Mouse (Mus musculus) left cerebral cortex, postnatal 25 days (tissue): ENCODE measurements around the gene Slc29a3. TPM values are rescaled to one million over a fixed set of nuclear protein-coding genes. Genes with fewer than 3 reads are reported as not detected.
"Not testable (repeated sequence)": the region's sequence is repeated elsewhere in the genome, so short reads cannot be mapped to it uniquely, and the experiment has no call there.

ENCODE experiments used
- DNase-seq, 2 experiments: peaks; one replicate each; pipeline ENCODE4 v3.0.0; 2022; ENCODE audit warnings: low spot score in 2 of 2, mixed read lengths in 1 of 2
- intact Hi-C: fragments of 180-260 bp; cut with DNase I; formaldehyde crosslinking; loops from one replicate; pipeline ENCODE4 v1.15.1; 2025
- total RNA-seq, 2 experiments: library from RNA; stranded (reverse); gene quantifications; 2 replicates each; pipeline ENCODE4 v1.2.3; 2021

The Slc29a3 gene
- total RNA-seq, 2 experiments from 2014 or later: 14.9 to 17.5 TPM

DNA sequence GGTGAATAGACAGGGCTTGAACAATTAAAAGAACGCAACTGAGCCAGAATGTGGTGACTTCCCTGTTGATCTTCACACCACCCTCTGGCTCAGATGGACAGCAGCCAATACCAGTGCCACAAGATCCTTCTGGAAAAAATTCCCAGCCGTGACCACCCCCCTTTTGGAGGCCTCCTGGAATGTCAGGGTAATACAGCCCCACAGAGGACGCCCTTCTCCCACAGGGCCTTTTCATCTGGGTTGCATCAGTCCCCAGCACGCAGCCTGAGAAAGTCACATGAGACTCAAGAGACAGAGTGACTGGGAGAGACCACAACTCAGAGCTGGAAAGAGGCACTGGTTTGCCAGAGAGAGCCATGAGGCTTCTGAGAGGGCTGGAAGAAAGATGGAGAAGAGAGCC is 18.3 kb upstream of the Slc29a3 start:
- DNase-seq: no peak
- intact Hi-C loops: no loop called here

DNA sequence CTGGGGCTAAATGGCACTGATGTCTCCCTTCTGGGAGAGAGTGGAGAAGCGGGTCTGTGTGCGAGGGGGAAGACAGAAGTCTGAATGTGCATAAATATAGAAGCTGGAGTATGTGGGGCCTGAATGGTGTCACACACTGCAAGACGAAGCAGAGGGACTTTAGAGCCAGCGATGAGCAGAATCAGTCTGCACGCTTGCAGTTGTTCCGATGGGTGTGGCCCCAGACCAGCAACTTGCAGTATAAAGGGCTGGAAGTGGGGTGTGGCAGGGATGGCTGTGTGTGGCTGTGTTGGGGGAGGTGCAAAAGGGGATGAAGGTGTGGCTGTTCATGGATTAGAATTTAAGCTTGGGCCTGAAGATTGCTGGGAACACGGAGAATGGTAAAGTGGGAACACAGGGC is 16.0 kb upstream of the Slc29a3 start:
- intact Hi-C loops: no loop called here
- DNase-seq: no peak

- no peak for DNase-seq
- intact Hi-C loops: no loop called here
Measured at GRCm38 (mm10) chr10:60767400-60767799, 14.8 kb upstream of the Slc29a3 start.

- intact Hi-C loops: no loop called here
- no peak for DNase-seq
Measured at GRCm38 (mm10) chr10:60762126-60762525, 9.5 kb upstream of the Slc29a3 start.

DNA sequence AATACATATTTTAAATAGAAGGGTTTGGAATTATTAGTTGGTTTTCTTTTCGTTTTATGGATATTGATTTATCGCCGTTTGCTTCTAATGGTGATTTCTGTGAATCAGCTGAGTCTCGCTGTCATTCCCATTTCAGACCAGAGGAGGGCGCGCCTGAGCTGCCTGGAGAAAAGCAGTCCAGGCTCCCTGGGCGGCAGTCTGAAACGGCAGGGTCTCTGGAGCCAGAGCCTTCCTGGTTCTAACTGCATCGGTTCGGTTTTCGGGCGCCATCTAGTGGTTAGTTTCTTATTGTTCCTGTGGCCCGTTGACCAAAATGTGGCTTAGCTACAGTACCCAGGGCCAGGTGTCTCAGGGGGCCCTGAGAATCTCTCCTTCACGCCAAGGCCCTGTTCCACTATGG is 7.8 kb upstream of the Slc29a3 start:
- intact Hi-C loops: no loop called here
- DNase-seq: peak; percentile 92 to 96

- peak; percentile 70 to 75 for DNase-seq
- intact Hi-C loops: loop anchor here (1.0 to 5.0 kb wide), 4 partner anchors 60 to 452 kb away; partner anchors contain the start of gene Cdh23
Measured at GRCm38 (mm10) chr10:60756992-60757391, 4.4 kb upstream of the Slc29a3 start.

GRCm38 (mm10) chr10:60756146-60756545 is 3.6 kb upstream of the Slc29a3 start:
- no peak for DNase-seq
- intact Hi-C loops: loop anchor here (1.0 to 5.0 kb wide), 3 partner anchors 59 to 451 kb away; partner anchors contain the start of gene Cdh23

GRCm38 (mm10) chr10:60753941-60754340 is 1.3 kb upstream of the Slc29a3 start:
- no peak for DNase-seq
- intact Hi-C loops: no loop called here

- no peak for DNase-seq
- intact Hi-C loops: no loop called here
Measured at GRCm38 (mm10) chr10:60753261-60753660, 667 bp upstream of the Slc29a3 start.

GRCm38 (mm10) chr10:60747667-60748212 is 4.9 kb downstream of the Slc29a3 start:
- no peak for DNase-seq
- intact Hi-C loops: no loop called here

- DNase-seq: no peak
- intact Hi-C loops: no loop called here
Measured at GRCm38 (mm10) chr10:60746512-60746911, 6.1 kb downstream of the Slc29a3 start.

GRCm38 (mm10) chr10:60744543-60745290 is 7.9 kb downstream of the Slc29a3 start:
- DNase-seq: no peak
- intact Hi-C loops: no loop called here

GRCm38 (mm10) chr10:60743681-60744080 is 8.9 kb downstream of the Slc29a3 start:
- intact Hi-C loops: no loop called here
- no peak for DNase-seq

DNA sequence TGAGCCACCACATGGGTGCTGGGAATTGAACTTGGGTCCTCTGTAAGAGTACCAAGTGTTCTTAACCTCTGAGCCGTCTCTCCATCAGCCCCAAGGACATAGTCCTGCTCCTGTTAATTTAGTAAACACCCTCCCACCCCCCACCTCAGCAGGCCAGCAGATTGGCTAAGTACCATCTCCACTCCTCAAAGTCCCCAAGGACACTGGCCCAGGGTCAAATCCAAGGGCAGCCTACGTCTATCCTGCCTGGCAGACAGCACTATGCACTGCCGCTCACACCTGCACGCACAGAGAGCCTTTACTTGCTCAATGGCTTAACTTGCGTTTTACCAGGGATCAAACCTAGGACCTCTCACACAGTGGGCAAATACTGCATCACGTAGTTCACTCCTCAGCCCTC is 9.7 kb downstream of the Slc29a3 start:
- DNase-seq: no peak
- intact Hi-C loops: no loop called here

GRCm38 (mm10) chr10:60742296-60742695 is 10.3 kb downstream of the Slc29a3 start:
- DNase-seq, intact Hi-C loops: not testable (repeated sequence)

DNA sequence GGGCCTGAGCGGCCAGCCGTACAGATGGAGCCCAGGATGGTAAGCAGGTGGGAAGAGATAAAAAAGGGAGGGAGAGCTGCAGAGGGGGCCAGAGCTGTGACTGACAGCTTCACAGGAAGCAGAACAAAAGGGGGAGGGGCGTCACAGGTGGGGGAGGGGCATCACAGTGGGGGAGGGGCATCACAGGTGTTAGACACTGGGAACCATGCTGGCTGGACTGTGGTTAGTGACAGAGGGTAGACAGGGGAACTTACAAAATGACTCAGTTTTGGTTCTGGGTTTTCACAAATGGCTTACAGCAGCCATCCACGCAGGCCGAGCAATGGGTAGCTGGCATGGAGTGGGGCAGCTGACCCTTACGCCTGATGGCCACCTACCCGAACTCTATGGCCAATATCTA is 11.2 kb downstream of the Slc29a3 start:
- intact Hi-C loops: no loop called here

DNA sequence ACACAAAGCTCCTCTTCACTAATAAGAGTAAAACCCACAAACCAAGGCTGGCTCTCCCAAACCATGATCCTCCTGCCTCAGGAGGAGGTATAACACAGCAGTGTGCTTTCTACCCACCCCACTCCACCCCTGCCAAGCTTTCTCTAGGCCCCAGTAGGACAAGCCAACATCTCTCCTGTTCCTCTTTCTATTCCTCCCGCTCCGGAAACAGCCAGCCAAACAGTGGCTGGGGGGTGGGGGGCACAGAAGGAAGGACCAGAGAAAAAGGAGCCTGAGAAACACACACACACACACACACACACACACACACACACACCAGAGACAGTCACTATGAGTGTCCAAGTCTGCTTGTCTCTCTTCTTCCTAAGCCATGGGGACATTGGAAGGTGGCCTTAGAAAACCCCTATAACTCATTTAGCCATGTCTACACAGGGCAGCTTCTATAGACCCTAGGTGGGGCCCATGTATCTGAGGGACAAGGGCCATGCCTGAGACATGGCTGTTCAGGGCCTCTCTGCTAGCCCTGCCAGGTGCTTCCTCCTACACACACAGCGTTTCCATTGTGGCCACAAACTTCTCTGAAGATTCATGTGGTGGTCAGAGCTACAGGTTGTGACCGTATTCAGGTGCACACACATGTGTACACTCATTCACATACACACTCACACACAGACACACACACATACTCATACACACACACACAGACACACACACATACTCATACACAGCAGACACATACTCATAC is 12.8 kb downstream of the Slc29a3 start:
- DNase-seq: peak in 1 of 2 experiments; percentile 33
- intact Hi-C loops: no loop called here

More for the DNA sequence above, 11.2 kb downstream of the Slc29a3 start:
- no peak for DNase-seq

GRCm38 (mm10) chr10:60737886-60738640 is 14.5 kb downstream of the Slc29a3 start:
- intact Hi-C loops: no loop called here
- DNase-seq: no peak

- DNase-seq: no peak
- intact Hi-C loops: no loop called here
Measured at GRCm38 (mm10) chr10:60737169-60737728, 15.3 kb downstream of the Slc29a3 start.

DNA sequence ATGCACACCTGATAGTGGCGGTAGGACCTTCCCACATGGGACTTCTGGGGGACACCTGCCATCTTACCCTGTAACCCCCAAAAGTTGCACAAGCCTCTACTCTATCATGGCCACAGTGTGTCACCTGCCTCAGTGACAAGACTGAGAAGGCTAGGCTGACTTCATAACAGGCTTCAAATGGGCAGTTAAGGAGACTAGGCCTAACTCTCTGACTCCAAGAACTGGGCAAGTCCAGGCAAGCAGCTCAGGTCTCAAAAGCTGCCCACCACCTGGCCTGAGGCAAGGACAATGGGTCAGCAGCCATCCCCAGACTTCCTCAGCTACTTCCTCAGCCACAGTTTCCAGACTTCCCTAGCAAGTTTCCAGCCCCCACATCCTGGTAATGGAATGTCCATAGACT is 16.9 kb downstream of the Slc29a3 start:
- no peak for DNase-seq
- intact Hi-C loops: no loop called here
